Mouse (Mus musculus): ENCODE results near the gene Lrrn2.

The Lrrn2 gene

DNA sequence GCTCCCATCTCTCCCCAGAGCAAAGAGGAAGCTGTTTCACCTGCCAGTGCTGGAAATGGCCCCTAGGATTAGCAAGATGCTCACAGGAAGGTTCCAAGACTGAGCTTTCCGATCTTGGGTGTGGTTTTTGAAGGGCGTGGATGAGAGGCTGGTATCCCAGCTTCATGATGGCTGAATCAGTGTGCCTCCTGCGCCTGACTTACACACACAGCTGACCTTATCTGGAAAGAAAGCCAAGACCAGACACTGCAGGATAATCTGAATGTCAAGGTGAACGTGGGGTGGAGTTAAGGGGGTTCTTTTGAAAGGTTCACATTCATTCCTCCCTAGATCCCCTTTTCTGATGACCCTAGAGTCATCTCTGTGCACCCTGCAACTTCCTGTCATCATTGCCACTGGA is 8.7 kb downstream of the Lrrn2 start:
- no peak for DNase-seq

DNA sequence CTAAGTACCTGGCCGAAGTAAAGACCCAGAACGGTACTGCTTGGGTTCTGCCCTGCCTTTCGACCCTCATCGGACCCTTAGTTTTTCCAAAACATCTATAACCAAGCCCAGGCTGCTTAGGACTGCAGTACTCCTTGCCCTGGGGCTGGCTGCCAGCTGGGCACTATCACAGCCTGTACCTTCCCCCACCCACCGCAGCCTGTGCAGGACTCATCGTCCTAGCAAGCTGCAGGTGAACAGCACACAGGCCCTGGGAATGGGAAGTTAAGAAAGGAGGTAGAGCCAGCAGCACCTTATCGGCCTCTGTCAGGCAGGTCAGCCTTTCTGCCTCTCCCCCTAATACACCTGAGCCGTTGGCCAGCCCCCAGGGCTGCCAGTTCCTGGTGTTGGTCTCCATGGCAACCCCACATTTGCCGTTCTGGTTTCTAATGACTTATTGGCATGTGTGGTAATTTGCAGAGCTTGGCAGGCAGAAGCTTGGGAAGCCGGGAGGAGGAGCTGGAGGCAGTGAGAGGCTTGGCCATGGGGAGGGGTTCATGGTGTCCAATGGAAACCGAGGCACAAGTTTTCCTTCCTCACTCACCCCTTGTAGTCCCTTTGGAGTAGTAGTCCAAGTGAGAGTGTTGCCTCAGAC is 10.2 kb downstream of the Lrrn2 start:
- no peak for DNase-seq

DNA sequence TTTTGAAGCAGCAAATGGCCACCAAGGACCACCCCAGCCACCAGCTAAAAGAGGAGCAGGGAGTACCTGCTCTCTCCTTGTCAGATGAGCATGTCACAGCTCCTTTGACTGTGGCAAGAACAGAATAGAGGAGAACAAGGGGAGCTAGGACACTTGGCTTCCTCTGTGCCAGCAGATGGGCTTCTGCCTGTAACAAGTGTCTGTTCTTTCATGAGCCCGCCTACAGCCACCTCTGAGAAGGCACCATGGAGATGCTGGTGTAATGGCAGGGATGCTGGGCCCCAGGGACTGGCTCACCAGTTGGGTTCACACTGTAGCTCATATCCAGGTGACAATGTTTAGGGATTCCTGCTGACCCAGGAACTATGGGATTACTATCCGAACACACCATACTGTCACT is 12.0 kb downstream of the Lrrn2 start:
- no peak for DNase-seq

DNA sequence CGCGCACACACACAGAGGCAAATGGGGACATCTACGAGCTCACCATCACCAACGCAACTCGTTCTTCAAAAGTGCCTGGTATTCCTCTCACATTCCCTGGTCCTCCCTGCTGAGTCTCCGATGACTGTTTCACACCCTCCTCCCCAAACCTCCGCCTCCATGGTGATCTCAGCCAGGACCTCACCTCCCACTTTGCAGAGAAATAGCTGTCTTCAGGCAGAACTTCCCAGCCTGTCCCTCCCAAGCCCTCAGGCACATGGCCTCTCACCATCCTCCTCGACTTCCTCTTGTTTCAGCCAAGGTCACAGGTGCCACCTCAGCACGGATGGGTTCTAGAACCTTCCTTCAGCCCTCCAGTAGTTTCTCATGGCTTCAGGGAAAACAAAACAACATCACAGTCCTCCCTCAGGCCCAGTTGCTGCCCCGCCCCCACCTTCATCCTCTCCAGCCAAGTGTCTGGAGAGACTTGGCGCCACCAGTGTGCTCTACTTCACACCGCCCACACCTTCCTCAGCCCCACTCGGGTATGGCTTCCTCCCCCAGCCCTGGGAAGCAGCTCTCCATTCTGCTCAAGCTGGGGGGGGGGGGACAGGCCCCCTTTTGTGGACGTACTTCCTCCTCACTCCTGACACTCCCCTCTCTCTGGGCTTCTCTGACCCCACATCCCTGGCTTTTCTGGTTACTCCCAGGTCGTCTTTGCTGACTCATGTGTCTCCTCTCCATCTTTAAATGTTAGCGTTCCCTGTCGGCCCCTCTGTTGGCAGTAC is 13.4 kb downstream of the Lrrn2 start:
- DNase-seq, result no peak

DNA sequence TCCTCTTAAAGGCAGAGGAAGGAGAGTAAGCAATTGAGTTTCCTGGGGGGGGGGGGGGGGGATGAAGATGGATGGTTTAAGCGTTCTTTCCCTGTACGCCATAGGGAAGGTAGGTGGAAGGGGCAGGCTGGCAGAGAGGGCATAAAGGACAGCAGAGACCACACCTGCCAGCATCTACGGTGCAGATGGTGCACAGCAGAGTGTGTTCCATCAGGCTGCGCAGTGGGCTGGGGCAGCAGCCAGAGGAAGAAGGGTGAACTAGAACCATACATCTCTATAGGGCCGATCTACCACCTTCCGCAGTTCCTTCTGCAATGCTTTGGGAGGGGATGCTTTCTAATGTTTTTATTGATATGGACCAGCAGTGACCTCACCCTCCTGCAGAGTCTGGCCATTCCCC is 19.0 kb downstream of the Lrrn2 start:
- DNase-seq, result no peak

DNA sequence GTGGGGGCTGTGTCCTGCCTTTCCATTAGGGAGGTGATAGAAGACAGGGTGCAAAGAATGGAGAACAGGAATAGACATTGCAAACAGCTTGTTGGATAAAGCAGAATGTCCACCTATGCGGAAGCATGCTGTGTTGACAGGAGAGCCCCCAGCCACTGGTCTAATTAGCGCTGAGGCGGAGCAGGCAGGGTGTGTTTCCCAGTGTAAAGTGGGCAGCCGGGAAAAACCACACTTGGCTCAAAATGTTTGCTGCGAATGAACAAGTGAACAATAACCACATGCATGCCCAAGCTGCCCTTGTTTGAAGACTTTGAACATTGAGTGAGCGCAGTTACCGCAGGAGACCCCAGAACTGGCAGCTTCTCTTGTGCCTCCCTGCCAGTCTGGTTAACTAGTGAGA is 19.6 kb downstream of the Lrrn2 start:
- no peak for DNase-seq

DNA sequence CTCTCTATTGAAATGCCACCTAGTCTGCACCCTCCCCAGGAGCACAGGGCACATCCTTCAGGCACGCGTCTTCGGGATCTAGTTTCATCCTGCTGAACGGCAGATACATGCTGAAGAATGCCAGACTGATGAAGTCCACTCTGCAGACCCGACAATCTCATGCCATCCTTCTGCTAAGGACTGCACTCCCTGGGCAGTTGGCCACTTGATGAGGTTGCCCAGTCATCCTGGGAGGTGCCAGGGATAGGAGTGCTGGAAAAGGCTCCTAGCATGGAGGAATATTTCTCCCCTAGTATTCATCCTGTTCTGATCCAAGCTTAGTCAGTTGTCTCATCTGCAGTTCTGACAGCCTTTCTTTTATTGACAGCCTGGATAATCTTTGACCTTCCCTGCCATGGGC is 20.9 kb downstream of the Lrrn2 start:
- DNase-seq, result no peak

DNA sequence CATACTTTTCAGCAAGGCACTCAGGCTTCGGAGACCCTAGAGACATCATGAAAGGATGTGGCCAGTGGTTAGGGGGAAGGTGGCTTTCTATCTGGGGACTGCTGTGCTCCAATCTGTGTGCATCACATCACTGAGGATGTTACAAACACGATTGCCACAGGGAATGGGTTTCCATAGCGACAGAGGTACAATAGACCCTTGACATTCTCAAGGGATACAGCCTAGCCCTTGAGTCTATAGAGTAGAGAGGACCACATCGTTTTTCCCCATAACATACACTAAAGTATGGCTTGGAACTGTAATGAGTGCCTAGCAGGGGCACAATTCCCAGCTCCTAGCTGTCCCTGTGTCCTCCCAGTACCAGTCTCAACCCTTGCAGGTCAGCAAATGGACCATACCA is 23.4 kb downstream of the Lrrn2 start:
- DNase-seq, result no peak

DNA sequence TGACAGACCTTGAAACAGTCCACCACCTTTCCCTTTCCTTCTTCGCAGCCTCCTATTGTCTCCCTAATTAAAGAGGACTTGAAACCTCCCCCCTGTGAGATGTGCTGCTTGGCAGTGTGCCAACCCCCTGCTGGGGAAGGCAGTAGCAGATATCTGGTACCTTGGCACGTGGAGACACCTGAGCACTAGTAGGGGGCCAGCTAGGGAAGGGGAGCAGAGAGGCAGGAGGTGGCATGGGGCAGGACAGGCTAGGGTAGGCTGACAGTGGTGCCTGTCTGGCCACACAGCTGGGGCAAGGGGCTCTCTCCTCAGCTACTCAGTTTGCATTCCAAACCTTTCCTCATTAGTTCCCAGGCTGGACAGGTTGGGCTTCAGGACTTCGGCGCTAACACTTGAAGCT is 29.0 kb downstream of the Lrrn2 start:
- DNase-seq, result no peak

DNA sequence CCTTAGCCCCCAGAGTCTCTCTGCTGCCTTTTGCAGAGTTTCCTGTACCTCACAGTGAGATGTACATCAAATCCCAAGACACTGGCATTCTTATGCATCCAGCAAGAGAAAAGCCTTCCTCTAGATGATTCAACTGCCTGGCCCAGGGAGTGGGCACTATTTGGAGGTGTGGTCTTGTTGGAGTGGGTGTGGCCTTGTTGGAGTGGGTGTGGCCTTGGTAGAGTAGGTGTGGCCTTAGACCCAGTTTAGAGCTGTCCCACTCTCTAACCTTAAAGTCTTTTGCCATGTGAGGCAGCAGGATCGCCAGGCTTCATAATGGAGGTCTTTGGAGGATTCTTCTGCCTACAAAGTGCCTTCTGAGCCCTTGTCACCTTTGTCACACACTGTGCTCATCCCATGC is 29.9 kb downstream of the Lrrn2 start:
- DNase-seq, result no peak

DNA sequence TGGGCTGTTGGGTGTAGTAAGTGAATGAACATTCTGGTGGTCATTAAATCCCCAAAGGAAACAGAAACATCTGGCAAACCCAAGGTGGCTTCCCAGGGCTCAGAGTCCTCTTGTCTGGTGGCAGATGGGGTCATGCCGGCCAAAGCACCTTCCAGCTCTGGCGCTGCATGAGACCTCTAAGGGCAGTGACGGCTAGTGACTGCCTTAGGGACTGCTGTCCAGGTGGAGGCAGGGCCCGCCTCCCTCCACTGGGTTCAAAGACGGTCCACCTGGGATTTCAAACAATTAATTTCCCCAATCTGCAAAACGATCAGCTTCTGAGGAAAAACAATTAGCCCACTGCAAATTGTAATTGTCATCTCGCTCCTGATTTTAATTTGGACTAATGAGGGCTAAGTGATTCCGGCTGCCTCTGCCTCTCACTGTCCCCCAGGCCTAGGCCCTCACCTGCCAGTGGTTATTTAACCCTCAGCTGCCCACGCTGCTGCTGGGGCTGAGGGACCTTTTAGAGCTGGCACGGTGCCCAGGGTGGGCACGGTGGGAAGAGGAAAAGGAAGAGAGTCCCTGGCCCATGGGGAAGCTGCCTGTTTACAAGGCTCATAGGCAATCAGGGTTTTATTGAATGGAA is 30.5 kb downstream of the Lrrn2 start:
- no peak for DNase-seq

DNA sequence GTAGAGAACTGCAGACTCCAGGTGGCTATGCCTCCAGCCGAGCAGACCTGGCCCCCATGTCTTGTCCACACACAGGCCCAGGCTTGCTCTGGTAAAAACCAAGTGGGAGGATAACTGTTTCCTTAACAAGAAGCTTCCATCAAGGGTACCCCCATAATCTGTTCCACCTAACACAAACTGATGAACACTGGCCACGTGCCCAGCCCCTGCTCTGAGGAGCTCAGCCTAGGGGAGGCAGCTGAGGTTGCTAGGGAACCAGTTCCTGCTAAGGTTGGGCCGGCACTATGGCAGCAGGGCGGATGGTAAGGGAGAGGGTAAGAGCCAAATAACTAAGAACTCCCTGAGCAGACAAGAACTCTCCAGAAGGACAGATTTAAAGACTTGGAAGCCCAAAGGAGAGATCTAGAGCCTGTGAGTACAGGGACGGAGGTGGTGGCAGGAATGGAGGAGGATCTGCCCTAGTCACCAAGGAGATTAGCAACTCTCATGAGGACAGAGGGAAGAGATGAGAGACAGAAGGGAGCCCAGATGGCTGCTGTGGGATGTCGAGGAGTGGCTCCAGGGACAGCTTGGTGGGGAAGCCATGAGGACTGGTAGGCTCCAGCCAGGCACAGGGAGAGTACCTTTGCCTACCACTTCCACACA is 35.9 kb downstream of the Lrrn2 start:
- no peak for DNase-seq

DNA sequence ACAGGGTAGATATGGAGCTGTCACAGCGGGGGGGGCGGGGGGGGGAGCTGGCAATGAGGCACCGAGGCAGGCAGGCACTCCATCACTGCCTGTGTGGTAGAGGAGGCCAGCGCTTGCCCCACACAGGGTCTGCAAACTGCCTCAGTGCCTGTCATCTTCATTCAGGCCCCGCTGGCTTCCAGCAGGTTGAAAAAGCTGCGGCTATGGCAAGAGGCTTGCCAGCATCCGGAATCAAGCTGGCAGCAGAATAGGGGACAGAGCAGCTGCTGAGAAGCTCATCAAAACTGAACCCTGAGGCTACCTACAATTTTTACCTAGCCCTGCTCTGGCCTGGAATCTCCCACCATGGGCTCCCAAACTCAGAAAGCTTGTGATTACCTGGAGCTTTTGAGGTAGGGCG is 37.5 kb downstream of the Lrrn2 start:
- no peak for DNase-seq

DNA sequence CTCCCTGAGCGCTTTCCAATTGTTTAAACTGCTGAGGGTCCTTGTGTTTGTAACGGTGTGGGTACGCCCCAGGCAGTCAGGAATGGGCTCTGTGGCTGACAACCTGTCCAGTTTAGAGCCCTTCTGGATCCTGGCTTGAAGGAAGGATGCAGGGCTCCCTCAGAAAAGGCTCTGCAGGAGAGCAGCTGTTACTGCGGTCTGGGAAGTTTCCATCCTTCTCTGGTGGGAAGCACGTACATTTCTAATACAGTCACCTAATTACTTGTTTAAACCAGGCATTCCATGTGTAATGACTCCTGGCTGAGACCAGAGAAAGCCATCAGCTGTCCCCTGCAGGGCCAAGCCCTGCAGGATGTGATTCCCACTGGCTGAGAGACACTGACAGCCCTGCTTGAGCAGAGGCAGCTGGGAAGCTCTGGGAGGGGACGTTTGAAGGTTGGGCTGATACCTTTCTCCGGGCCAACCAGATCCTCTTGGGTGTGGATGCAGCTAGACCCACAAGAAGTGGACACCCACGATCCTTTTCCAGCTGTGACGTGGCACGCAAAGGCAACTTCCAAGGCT is 38.1 kb downstream of the Lrrn2 start:
- no peak for DNase-seq

DNA sequence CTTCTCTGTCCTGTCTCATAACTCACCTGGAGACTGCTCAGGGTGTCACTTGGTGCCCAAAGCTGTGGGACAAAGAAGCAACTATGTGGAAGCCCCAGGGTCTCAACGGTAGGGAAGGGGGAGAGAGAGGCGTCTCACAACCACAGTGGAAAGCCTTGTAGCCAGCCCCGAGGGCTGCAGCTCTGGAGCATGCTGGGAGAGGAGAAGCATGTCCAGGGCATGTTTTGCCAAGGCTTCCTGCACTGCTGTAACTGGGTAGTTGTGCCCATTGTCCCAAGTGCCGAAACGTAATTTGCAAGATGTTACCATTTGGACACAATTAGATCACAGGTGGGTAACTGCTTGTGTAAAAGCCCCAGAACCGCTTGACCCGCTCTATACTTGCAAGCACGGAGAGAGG is 39.2 kb downstream of the Lrrn2 start:
- DNase-seq, result no peak

DNA sequence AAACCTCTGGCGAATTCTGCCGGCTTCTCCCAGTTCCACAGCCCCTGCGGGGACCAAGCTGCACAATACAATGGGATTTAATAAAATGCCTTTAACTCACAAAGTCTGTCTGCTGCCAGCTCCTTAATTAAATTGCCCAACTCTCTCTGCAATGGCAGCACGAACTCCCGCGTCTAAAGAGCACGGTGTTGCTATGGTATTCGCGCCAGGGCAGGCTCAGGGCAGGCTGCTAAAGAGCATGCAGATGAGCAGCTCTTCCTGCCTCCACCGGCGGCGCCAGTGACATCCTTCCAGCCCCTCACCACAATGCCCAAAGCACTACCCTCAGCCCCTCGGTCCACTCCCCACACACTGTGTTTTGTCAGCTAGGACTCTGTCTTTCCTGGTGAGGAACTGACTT is 41.0 kb downstream of the Lrrn2 start:
- DNase-seq, result no peak

DNA sequence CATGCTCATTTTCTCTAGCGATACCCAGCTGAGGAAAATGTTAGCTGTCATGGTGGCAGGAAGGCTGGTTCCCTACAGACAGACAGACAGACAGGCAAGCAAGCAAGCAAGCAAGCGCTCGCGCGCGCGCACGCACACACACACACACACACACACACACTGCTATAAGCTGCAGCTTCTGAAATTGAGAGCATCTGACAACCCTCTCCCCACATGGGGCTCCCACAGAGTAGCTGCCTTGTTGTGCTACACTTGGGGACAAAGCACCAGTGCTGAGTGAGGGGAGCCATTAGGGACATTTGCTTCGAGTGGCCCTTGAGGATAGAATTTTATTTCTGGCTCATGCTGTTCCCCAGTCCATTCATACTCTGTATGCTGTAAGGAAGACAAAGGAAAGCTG is 42.2 kb downstream of the Lrrn2 start:
- DNase-seq, result no peak

DNA sequence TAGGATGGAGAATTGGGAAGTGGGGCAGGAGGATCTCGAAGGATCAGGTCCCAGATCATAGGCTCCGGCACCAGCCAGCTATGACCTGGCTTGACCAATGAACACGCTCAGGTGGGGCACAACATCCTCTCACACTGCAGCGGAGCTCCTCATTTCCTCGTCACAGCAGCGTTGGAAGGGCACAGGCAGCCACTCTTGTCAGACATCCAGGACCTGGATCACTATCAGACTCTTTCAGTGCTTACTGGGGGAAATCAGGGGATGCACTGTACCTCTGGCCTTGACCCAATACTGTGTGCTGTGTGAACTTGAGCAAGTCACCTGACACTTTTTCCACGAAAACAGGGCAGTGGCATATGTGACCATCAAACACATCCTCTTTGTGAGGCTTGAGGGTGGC is 45.2 kb downstream of the Lrrn2 start:
- no peak for DNase-seq

DNA sequence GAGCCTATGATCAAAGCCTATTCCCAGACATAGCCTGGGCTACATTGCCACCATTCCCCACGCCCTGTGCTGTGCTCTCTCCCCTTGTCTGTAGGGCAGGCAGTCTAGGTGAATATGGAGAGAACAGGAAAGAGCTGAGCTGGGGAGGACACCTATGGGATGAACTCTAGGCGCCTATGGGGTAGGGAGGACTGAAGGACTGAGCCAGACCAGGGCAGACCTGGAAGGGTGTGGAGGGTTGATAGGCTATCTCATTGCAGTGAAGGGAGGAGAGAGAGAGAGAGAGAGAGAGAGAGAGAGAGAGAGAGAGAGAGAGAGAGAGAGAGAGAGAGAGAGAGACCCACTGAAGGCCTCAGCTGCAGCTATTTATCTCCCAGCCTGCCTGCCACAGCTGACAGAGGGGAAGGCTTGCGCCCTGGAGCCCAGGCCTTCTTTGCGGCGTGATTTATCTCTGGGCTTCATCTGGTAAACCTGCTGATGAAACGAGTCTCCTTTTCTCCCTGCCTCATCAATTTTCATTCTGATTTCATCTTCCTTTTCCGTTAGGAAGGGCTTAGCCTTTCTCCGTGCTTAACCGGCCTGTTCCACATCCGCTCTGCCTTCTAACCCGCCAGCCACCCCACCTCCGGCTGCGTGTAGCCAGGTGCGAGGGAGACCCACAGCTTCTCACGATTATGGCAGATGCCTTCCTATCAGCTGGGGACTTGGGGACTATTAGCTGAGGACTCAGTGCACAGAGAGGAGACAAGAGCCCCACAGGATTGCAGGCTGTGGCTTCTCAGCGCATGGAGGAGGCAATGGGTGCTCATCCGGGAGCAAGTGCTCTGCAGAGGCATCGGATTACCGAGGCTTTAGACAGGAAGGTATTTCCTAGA is 48.2 kb downstream of the Lrrn2 start:
- DNase-seq, result no peak

DNA sequence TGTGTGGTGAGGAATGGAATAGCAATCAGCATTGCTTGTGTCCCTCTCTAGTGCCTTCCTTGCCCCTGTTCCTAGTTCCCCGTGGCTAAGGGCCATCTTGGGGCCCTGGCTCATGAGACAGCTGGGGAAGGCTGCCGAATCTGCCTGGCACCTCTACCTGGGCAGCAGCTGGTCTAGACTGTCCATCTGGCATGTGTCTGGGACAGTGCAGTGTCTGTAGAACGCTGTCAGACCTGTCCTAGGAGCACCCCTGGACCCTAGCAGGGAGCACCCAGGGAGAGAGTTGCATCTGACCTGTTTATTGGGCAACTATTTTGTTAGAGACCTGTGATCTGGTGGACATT is 48.8 kb downstream of the Lrrn2 start:
- no peak for DNase-seq

DNA sequence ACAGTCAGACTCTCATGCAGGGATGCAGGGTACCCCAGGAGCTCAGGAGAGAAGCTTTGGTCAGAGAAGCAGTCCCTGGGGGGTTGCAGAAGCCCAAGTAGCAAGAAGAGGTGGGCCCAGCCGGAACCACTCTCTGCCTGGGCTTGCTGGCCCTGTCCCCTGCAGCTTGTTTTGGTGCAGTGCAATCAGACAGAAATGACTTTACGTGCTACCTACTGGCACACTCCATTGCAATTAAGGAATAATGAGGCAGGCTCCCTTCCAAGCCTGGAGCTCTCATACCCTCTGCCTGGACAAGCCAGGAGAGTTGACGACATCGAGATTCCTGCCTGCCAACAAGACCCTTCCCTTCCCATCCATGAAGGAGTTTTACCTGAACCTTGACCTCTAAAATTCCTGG is 50.2 kb downstream of the Lrrn2 start:
- no peak for DNase-seq

DNA sequence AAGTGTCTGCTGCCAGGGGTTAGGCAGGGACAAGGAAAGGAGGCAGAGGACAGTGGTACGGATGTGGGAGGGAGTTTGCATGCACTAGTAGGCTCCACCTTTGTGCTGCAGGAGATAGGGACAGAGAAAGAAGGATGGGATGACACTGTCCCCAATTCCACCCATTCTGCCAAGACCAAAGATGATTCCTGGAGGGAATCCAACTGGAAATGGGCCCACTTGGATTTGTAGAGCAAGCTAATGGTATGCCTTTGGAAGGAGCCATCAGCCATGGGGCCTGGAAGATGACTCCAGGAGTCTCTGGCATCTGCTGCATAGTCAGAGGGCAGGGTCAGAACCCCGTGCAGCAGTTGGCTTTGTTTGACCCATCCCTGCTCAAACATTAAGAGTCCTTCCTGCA is 52.3 kb downstream of the Lrrn2 start:
- DNase-seq, result no peak

DNA sequence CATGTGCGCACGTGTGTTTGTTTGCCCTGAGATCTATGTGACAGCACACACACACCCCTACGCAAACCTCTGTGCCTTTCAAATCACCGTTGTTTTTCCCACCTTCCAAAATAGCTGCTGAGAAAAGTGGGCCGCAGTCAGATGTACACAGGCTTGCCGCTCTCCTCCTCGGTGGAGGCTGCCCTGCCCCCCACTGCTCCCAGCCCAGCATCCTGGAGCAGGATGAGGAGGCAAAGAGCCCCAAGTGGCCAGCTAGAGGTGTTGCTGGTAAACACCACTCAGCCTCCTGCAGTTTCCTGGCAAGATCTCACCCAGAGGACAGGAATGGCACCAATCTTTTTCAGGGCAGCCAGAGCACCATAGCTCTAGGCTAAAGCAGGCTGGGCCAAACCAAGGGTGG is 54.8 kb downstream of the Lrrn2 start:
- DNase-seq, result no peak
